Mouse (Mus musculus) myocyte (in vitro differentiated cells): ENCODE data around the gene Prrt2. TPM values are rescaled to one million over a fixed set of nuclear protein-coding genes. Genes with fewer than 3 reads are reported as not detected.

Experiments
- H3K27me3 ChIP-seq: one replicate; pipeline ENCODE4 v1.6.1; 2011; ENCODE audit not compliant: control insufficient read depth, insufficient read depth, insufficient read length
- H3K36me3 ChIP-seq: one replicate; pipeline ENCODE4 v1.6.1; 2011; ENCODE audit not compliant: control insufficient read depth, insufficient read depth
- H3K4me2 ChIP-seq: one replicate; pipeline ENCODE4 v1.6.1; 2011; ENCODE audit warnings: low read depth, control low read depth
- H3K4me3 ChIP-seq: one replicate; pipeline ENCODE4 v1.5.1; 2011; ENCODE audit warnings: mild to moderate bottlenecking, control low read depth, moderate library complexity
- H3K79me2 ChIP-seq: one replicate; pipeline ENCODE4 v1.6.1; 2011; ENCODE audit not compliant: control insufficient read depth, insufficient read depth
- H3ac ChIP-seq: one replicate; pipeline ENCODE4 v1.6.1; 2011; ENCODE audit not compliant: control insufficient read depth, insufficient read length
- CEBPB ChIP-seq: IDR thresholded peaks from 2 replicates; pipeline ENCODE4 v1.6.1; 2011; ENCODE audit warnings: mild to moderate bottlenecking, moderate library complexity; ENCODE audit not compliant: poor library complexity, insufficient read depth, severe bottlenecking
- E2F4 ChIP-seq: IDR thresholded peaks from one replicate; pipeline ENCODE4 v1.6.1; 2011; ENCODE audit warnings: mild to moderate bottlenecking, control low read depth, moderate library complexity; ENCODE audit not compliant: insufficient read depth
- MAX ChIP-seq: IDR thresholded peaks from one replicate; pipeline ENCODE4 v1.6.1; 2011; ENCODE audit warnings: low read depth, mild to moderate bottlenecking, control low read depth
- MYOD1 ChIP-seq, 3 experiments: IDR thresholded peaks; one replicate each; pipeline ENCODE4 v1.6.1; 2011; ENCODE audit warnings: control low read depth in 2 of 3, low read depth in 2 of 3, mild to moderate bottlenecking in 2 of 3, moderate library complexity in 1 of 3; ENCODE audit not compliant: insufficient read length in 2 of 3, control insufficient read depth in 1 of 3
- MYOG ChIP-seq, 3 experiments: IDR thresholded peaks; one replicate each; pipeline ENCODE4 v1.6.1; 2011; ENCODE audit warnings: control low read depth in 2 of 3, low read depth in 2 of 3, mild to moderate bottlenecking in 2 of 3; ENCODE audit not compliant: insufficient read length in 2 of 3, control insufficient read depth in 1 of 3, insufficient read depth in 1 of 3
- POLR2A ChIP-seq: IDR thresholded peaks from one replicate; pipeline ENCODE4 v1.6.1; 2011; ENCODE audit warnings: low read depth, mild to moderate bottlenecking, control low read depth, moderate library complexity; ENCODE audit not compliant: insufficient read length
- POLR2AphosphoS2 ChIP-seq: IDR thresholded peaks from one replicate; pipeline ENCODE4 v1.6.1; 2011; ENCODE audit warnings: low read depth, control low read depth; ENCODE audit not compliant: insufficient read length
- REST ChIP-seq: IDR thresholded peaks from one replicate; pipeline ENCODE4 v1.6.1; 2011; ENCODE audit warnings: mild to moderate bottlenecking, control low read depth, moderate library complexity; ENCODE audit not compliant: insufficient read depth, insufficient read length
- SRF ChIP-seq: IDR thresholded peaks from one replicate; pipeline ENCODE4 v1.6.1; 2011; ENCODE audit warnings: low read depth; ENCODE audit not compliant: control insufficient read depth, insufficient read length
- TCF12 ChIP-seq: IDR thresholded peaks from one replicate; pipeline ENCODE4 v1.6.1; 2011; ENCODE audit warnings: mild to moderate bottlenecking, control low read depth; ENCODE audit not compliant: poor library complexity, insufficient read depth, severe bottlenecking
- TCF3 ChIP-seq: IDR thresholded peaks from one replicate; pipeline ENCODE4 v1.6.1; 2011; ENCODE audit warnings: low read depth, control low read depth; ENCODE audit not compliant: insufficient read length
- USF1 ChIP-seq: IDR thresholded peaks from one replicate; pipeline ENCODE4 v1.6.1; 2011; ENCODE audit warnings: low read depth, mild to moderate bottlenecking, control low read depth, moderate library complexity
- polyA plus RNA-seq: library from polyadenylated mRNA; unstranded; fragments of >200 nt; fragmentation: generic; extraction: Trizol; gene quantifications from one replicate; pipeline ENCODE4 v1.2.1, GENCODE M21; 2012; ENCODE audit warnings: missing spikeins

Prrt2 gene
- not detected for polyA plus RNA-seq

- Histone ChIP-seq H3K79me2 (peaks cover 20% of the 10 kb centered on the region), H3K36me3 (peaks cover 11% of the 10 kb centered on the region), H3K4me3 (no peak within 1 kb of the TSS), H3ac (no peak within 1 kb of the TSS), H3K27me3 (no peaks in the 10 kb centered on the region), H3K4me2 (no peak within 1 kb of the TSS)
- TF ChIP-seq TCF12 (no peak), POLR2AphosphoS2 (peak; percentile 65)
Measured at GRCm38 (mm10) chr7:127020901-127021562, at the start of gene Prrt2, which contains the start of gene Gm42742. Prrt2 (minus strand) TSS chr7:127021211. Gm42742 (minus strand) TSS chr7:127021097.

DNA sequence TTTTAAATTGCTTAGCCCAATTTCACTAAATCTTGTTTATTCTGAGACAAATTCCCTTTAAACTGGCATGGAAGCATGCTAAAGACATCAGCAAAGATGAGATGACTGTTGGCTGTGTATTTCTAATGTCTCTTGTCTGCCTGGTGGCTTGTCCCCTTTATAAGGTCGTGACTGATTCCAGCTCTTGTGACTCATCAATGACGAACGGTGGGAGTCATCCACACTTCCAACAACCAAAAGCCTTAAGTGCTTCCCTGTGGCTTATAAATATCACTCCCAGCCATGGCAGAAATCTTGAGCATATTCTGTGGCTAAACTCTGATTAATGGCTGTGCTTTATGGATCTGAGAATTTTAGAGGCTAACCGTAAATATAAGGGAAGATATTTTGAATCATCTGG is 45.3 kb upstream of the Prrt2 start:
- no peak overlapping the region for H3ac ChIP-seq
- H3K36me3 ChIP-seq = no peaks in the 10 kb centered on the region
- peak overlapping the region; percentile 74 for H3K4me2 ChIP-seq
- H3K27me3 ChIP-seq = no peaks in the 10 kb centered on the region
- TF ChIP-seq USF1 (no peak), E2F4 (no peak), TCF3 (no peak), TCF12 (no peak), SRF (no peak), POLR2A (no peak), MAX (no peak), MYOG (IDR thresholded peaks at IDR 0.05; ENCODE audit: control insufficient read depth in 1 of 3, insufficient read depth in 1 of 3, insufficient read length in 2 of 3, low read depth in 2 of 3) (no peak), POLR2AphosphoS2 (no peak), MYOD1 (IDR thresholded peaks at IDR 0.05; ENCODE audit: control insufficient read depth in 1 of 3, insufficient read length in 2 of 3, low read depth in 2 of 3) (no peak), CEBPB (no peak), REST (no peak)
- H3K79me2 ChIP-seq = no peaks in the 10 kb centered on the region
- H3K4me3 ChIP-seq = no peak overlapping the region

- Histone ChIP-seq H3ac (no peak overlapping the region), H3K36me3 (no peaks in the 10 kb centered on the region), H3K79me2 (no peaks in the 10 kb centered on the region), H3K27me3 (no peaks in the 10 kb centered on the region), H3K4me2 (no peak overlapping the region), H3K4me3 (no peak overlapping the region)
- TF ChIP-seq POLR2A (no peak), MYOG (IDR thresholded peaks at IDR 0.05; ENCODE audit: control insufficient read depth in 1 of 3, insufficient read depth in 1 of 3, insufficient read length in 2 of 3, low read depth in 2 of 3) (no peak), CEBPB (no peak)
Measured at GRCm38 (mm10) chr7:127065538-127065937, 44.5 kb upstream of the Prrt2 start.

- no peak for TF ChIP-seq USF1
- no peak for TF ChIP-seq E2F4
- TF ChIP-seq MYOG (IDR thresholded peaks at IDR 0.05; ENCODE audit: control insufficient read depth in 1 of 3, insufficient read depth in 1 of 3, insufficient read length in 2 of 3, low read depth in 2 of 3) = no peak
- no peak for TF ChIP-seq MAX
- no peak for TF ChIP-seq POLR2AphosphoS2
- TF ChIP-seq REST = no peak
- no peak for TF ChIP-seq SRF
- no peak for TF ChIP-seq TCF3
- TF ChIP-seq CEBPB = no peak
- no peak for TF ChIP-seq MYOD1 (IDR thresholded peaks at IDR 0.05; ENCODE audit: control insufficient read depth in 1 of 3, insufficient read length in 2 of 3, low read depth in 2 of 3)
- no peak for TF ChIP-seq TCF12
- no peak for TF ChIP-seq POLR2A
- Histone ChIP-seq H3K27me3 (peaks cover 43% of the 10 kb centered on the region), H3ac (no peak overlapping the region), H3K4me3 (no peak overlapping the region), H3K4me2 (no peak overlapping the region), H3K36me3 (no peaks in the 10 kb centered on the region), H3K79me2 (no peaks in the 10 kb centered on the region)
Measured at GRCm38 (mm10) chr7:127055026-127055585, 34.1 kb upstream of the Prrt2 start.
